Mouse (Mus musculus): ENCODE measurements around the gene Add3. TPM values are rescaled to one million over a fixed set of nuclear protein-coding genes. Genes with fewer than 3 reads are reported as not detected.

Gene Add3
- total RNA-seq, 4 experiments from 2014 or later, result 17.4 to 25.8 (median 20.8) TPM

DNA sequence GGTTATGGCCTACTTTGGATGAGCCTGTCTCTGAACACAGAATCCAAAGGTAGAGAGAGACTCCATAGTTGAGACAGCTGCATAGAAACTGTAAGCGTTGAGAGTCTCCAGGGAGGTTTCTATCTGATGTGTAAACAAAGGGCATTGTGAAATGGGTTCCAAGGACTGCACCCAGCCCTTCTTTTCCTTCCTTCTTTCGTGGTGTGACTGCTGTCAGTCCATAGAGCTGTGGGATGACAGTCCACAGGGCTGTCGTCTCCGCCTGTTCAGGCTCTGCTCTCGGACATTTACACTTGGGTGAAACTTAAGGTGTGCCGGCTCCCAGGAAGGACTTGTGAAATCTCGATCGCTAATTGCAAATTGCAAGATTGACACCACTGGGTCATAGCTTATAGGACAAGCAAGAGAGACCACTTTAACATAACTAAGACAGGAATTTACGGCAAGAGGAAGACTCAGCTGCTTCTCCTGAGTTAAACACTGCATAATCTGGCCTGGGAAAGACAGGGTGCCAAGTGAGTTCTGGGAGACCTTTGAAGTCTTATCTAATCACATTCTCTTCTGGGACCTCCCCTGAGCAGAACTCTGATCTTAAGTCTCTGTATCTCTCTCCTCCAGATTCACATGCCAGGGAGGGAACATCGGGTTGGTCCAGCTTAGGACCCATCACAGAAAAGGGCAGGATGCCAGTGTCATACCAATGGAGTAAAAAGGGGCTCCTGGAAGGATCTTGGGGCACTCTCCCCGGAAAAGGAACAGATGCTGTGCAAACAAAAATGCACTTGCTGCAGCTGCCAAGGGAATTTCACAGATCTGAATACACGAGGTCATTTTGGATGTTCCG is 11.5 kb upstream of the Add3 start:
- no peak for DNase-seq (ENCODE audit: low spot score in 2 of 2)

DNA sequence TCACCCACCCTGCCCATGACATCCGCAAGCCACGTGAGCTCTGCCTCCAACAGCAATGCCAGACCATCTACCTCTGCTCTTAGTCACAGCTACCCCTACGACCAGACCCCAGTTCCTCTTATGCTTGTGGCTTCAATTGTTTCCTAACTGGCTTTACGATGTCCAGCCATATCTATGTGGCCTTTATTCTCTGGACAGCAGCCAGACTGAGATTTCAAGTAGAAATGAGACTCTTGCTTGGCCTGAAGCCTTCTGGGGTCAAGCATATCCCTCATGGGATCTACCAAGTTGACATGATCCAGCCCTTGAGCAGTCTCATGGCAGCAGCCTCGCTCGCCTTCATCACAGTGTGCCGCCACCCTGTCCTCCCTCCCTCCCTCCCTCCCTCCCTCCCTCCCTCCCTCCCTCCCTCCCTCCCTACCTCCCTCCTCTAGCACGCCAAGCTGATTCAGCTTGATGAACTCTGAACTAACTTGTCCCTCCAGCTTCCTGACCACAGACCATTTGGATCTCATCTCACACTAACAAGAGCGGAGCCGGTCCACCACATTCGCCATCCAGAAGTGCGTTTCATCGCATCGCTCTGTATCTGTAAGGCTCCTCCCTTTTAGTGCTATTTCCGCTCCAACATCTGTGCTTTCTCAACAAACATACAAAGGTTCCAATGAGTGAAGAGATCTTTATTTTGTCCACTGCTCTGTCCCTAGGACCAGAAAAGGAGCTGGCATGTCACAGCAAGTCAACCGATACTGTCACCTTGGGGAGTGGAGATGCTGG is 9.7 kb upstream of the Add3 start:
- no peak for DNase-seq (ENCODE audit: low spot score in 2 of 2)

DNA sequence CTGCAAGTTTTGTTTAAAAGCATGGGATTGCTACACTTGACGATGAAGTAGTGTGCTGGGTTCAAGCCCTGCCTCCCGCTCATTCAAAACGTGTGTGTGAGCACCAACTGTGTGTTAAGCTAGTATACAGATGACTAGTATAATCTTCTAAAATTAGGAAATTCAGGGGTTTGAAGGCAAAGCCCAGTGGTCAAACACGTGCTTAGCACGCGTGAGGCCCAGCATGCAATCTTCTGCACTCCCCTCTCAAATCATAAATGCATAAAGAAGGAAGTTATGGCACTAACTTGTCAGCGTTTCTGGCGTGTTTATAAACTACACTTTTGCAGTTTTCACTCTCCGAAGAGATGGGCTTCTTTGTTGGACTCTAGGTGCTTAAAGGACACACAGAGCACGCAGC is 7.8 kb upstream of the Add3 start:
- DNase-seq (ENCODE audit: low spot score in 2 of 2), result no peak

DNA sequence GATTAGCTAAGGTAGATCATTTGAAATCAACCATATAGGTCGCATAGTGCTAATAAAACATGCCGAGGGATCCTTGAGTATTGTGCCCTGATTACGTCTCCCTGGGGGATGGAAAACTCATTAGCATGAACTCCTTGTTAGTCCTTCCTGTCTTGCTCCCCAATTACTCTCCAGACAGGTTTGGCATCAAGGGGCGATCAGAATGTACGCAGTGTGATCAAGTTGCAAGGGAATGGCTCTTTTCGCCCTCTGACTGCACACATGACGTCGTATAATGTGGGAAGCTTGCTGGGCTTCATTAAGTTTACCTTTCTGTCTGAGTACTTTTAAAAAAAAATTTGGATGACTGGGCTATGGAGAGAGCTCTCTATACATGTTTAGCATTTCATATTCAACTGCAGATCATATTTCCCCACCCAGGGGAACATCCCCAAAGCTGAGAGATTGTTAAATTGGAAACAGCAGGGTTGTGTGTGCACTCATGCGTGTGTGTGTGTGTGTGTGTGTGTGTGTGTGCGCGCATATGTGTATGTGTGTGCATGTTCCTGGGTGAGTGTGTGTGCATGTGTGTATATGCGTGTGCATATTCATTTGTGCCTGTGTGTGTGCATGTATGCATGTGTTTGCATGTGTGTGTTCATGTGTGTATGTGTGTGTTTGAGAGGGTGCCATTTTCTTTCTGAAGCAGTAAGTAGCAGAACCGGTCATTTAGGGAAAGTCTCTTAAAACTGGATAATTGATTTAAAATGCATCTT is 3.7 kb upstream of the Add3 start:
- no peak for DNase-seq (ENCODE audit: low spot score in 2 of 2)

DNA sequence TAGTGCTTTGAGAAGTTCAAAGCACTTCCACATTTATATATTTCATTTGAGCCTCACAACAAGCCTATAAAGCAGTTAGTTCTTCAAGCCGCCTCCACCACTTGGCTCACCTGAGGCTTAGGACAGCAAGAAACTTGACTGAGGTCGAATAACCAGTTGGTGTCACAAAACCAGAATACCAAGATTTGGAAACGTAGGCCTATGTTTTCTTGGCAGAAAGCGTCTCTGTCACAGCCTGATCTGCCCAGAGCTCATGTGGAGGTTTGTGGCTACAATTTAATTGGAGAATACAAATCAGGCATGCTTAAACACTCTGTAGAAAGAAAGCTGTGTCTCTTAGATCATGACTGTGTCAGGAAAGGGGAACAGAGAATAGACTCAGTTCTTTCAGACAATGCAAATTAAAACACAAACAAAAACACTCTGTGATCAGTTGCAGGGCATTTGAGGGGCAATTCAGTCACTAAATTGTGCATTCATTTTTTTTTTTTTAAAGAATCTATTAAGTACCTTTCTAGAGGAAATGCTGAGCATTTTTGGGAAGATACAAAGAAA is 3.0 kb upstream of the Add3 start:
- DNase-seq (ENCODE audit: low spot score in 2 of 2), result no peak

DNA sequence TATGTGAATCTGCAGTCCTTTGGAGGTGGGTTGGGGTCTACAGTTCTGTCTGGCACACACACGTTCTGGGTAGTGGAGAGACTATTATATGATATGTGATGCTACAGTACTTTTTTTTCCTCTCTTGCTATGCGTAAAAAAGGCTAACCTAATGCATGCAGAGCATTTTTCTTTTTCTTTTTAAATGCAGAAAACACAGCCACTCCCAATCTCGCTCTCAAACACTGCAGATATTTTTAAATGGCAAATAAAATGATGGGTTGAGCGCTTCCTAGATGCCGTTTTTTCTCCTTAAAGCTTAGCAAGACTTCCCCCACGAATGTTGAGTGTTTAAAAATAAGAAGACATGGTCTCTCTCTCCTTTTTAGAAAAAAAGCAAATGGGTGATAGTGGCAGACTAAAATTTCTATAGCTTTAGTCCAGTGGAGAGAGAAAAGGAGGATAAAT is 584 bp downstream of the Add3 start:
- DNase-seq (ENCODE audit: low spot score in 2 of 2), result no peak

DNA sequence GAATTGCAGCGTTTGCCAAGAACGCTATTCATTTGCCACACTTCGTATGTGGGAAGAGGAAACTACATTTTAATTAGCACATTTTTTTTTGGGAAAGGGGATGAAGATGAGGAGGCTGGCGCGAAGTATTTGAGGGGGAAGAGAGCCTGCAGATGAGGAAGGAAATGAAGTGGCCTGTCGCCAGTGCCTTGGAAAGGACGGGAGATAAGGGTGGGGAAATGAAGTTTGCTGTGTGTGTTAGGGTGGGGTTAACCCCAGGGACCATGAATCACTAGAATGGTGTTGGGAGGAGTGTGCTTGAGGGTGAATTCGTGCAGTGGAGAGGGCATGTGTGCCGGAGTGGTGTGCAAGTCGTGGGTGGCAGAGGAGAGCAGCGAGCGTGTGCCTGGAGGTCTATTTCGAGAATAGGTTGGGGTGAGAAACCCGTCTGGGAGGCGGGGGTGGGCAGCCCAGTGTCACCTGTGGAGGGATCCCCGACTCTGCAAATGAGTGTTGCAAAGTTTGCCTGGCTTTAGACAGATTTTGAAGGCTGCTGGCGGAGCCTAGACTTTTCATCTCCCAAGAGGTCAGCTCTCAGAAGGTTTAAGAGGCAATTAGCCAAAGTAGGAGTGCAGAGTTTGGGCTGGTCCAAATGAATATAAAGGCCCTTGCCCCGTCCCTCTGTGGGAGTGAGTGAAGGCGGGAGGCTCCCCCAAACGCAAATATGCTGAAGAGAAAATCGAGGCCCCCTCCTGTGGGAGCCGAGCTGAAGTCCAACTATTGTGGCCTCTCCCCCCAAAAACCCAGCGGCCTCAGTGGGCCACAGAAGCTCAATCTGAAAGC is 1.2 kb downstream of the Add3 start:
- peak; percentile 63 to 73 for DNase-seq (ENCODE audit: low spot score in 2 of 2)

DNA sequence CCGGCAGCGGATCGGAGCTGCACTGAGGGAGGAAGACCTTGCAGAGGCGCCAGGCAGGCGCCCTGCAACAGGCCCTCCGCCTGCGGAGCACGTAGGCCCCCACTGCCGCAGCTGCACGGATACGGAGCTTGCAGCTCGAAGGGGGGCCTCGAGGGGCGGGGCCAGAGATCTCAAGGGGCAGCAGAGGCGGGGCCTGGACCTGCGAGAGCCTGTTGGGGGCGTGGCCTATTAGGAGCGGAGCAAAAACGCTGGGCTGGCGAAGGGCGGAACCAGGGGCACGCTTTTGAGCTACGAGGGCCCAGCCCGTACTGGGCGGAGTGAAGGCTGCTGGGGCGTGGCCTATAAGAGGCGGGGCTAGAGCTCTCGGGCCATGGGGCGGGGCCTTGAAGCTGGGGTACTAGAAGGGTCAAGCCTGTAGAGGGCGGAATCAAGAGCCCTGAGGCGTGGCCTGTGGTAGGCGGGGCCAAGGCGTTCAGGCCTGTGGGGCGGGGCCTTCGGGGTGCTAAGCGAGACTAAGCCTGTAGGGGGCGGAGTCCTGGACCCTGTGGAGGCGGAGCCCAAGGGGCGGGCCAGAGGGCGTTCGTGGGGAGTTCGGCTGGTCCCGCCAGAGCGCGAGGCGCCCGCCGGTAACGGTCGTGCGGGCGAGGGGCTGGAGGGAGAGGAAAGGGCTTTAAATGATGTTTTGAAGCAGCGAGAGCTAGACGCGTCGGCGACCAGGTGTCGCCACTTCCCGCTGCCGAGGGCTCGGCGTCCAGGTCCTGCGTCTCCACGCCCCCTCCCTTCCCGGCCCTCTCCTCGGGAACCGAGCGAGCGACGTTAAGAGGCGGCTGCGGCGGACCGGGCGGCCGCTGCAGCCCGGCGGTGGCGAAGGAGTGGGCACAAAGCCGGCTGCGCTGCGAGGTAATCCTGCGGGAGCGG is 2.2 kb downstream of the Add3 start:
- peak; percentile 100 for DNase-seq (ENCODE audit: low spot score in 2 of 2)

DNA sequence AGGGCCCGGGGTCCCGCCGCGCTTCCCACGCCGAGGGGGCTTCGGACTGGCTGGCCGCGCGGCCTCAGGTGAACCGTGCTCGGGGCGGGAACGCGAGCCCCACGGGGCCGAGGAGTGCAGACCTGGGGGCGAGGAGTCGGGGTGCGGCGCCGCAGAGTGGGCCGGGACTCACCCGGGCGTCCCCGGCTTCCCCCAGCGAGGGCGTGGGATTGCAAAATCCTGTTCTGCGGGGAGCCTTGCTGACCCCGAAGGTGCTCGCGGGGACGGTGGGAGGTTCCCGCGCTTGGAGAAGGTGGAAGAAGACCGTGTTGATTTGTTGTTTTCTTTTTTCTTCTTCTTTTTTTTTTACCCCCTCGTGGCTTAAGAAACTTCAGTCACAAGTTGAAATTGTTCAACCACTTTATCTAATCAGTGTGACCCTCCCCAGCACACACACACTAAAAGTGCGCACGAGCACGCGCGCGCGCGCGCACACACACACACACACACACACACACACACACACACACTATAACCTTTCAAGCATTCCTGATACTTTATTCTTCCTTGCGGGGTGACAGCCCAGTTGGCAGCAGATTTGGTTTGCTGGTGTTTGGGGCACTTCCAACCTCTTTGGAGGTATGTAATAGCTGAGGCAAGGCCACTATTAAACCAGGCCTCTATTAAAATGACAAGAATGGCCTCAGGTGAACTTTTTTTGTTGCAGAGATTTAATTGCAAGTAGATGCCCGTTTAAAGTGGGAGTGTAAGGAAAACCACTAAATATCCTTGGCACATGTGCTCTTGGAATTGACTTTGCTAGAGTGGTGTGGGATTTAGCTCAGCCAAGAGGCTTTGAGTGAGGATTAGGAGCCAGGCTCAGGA is 3.1 kb downstream of the Add3 start:
- DNase-seq (ENCODE audit: low spot score in 2 of 2), result peak in 1 of 2 experiments; percentile 31

DNA sequence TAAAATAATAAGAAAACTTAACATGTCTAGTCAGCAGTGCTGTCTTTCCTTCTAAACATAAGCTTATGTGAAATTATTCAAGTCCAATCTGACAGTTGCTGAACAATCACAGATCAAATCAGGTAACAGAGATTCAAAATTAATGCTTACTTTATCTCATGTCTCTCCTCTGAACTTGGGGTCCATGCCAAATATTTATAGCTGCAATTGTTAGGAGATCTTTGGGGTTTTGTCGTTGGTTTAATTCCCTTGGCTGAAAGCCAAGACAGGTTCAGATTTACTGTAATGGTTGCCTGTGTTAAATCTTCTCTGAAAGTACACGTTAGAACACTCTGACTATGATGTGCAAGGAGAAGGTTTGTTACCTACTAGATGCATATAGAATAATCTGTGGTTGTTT is 4.8 kb downstream of the Add3 start:
- no peak for DNase-seq (ENCODE audit: low spot score in 2 of 2)

DNA sequence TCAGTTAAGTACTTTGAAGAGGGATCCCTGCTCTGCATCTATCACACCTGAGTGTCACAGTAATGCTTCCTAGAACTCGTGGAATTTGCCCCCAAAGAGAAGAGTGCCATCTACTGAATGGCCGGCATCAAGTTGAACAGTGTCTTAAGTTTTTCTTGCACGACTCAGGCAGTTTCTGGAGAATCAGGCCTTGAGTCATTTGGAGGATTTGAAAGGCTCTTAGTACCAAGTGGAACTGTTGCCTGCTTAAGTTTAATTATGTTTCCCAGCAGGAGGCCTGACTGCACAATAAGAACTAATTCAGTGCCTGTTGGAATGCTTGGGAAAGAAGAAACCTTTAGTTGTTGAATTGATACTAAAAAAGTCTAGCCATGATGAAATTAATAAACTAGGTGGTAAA is 9.1 kb downstream of the Add3 start:
- DNase-seq (ENCODE audit: low spot score in 2 of 2), result no peak

DNA sequence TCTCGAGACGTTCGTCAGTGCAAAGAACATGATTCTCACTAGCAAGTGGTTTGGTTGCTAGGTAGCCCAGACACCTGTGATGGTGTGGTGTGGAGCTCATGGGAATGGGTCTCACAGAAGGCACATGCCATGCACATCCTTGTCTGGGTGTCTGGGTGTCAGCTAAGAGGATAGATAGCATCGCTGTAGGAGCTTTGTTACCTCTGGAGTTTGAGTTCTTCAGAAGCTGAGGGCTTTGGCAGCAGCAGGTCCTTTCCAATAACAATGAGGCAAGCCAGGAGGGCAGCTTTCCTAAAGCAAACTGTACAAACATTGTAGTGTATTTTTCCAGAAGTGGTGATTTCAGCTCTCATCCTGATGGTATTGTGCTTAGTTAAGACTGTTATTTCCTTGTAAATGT is 12.2 kb downstream of the Add3 start:
- DNase-seq (ENCODE audit: low spot score in 2 of 2), result no peak

DNA sequence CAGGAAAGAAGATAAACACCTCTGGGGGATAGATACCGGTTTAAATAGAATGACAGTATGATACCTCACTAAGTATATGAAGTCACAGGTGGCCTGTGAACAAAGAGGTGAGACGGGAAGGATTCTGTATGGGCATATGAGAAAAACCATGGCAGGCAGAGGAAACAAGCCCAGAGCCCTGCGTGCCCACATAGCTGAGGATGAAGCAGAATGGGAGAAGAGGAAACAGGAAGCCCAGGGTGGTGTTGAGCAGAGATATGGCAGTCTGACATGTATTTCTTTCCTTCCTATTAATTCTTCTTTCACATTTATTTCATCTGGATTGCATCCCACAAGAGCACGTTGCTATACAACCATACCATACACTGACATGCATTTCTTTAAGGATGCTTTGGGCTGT is 12.9 kb downstream of the Add3 start:
- DNase-seq (ENCODE audit: low spot score in 2 of 2), result no peak

DNA sequence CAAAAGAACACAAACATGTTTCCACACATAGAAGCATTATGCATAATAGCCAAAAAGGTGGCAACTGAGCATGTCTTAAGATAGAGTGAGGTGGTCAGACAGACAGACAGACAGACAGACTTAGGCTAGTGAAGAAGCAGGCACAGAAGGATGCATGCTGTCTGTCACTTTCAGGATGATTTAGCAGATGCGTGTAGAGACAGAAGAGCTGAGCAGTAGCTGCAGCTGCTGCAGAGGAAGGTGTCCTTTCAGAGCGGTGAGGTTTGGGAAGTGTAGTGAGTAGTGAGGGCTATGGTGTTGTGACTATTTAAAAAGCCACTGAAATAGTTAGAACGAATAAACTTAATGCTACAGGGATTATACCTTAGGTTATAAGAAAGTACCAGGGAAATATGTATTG is 13.9 kb downstream of the Add3 start:
- DNase-seq (ENCODE audit: low spot score in 2 of 2), result no peak

DNA sequence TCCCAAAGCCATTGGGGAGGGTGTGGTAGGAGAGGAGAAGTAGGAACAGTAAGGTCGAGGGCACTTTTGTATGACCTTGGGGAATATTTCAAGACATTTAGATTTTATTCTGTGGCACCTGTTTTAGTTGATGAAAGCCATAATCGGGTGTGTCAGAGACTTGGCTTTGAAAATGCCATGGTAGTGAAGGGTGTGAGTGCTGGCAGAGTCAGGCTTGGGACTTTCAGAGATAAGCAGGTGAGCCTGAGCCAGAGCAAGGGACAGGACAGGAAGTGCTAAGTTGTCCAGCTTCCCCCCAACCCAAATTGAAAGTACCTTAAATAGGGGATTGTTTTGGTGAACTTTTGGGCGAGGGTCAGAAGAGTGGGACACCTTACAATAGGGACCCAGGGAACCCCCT is 16.1 kb downstream of the Add3 start:
- DNase-seq (ENCODE audit: low spot score in 2 of 2), result no peak

DNA sequence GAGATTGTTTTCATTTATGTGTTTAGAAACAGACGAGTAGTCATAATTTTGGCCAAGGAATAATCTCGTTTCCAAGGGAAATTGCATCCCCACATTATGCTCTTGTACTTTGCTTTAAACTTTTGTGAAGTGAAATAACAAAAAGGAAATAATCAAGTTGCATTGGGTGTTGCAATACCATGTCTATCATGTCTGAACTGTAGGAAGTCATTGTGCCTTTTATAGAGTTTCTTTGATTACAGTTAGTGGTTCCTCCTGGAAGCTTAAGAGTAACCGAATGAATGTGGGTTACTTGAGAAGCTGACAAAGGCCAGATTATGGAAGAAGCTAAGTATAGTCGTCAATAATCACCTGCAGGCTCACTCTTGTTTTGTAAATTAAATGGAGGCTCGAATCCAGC is 16.9 kb downstream of the Add3 start:
- no peak for DNase-seq (ENCODE audit: low spot score in 2 of 2)

DNA sequence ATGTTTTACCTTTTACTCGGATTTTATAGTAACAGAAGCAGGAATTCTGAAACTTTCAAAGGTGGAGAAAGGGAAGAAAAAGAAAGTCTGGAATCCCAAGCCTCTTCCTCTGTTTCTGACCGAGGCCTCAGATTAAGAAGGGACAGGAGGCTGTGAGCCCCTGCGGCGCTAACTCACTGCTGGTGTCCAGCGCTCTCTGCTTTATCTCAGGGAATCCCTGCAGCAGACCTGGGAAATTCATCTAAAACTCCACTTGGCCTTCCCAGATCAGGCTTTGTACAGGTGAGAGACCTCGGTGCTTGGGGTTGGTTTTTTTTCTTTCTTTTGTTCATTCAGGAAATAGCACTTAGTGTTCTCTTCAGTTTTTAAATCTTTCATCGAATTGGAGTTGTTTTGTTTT is 19.1 kb downstream of the Add3 start:
- DNase-seq (ENCODE audit: low spot score in 2 of 2), result no peak

DNA sequence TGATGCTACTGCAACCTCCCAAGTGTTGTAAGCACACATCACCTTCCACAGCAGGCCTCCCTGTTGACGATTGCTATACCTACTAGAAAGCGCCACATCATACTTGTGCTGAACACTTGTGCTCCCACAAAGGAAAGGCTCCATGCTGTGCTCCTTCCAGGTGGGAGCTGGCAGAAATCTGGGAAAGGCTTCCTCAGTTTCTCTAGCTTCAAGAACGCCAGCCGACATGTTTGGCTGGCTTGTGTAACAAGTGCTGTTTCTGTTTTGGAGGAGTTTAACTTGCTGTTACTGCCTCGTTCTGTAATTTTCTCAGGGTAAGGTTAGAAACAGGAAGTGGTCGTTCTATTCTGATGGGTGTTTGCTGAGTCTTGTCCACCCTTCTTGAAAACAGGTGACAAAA is 22.7 kb downstream of the Add3 start:
- DNase-seq (ENCODE audit: low spot score in 2 of 2), result no peak

DNA sequence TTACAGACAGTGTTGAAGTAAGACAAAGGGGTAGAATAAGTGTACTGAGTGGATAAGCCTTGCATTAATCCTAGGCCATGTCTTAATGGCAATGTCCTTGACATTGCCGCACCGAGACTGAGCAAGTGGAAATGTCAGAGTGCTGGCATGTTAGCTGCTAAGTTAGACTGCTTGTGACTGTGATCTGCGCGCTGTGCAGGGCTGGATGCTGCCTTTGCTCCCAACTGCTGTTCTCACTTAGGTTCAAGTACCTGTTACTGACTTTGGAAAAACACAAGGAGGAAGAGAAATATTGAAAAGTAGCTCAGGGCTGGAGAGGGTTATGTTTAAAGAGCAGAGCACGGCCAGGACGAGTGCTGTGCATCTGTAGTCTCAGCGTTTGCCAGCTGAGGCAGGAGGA is 24.4 kb downstream of the Add3 start:
- no peak for DNase-seq (ENCODE audit: low spot score in 2 of 2)

Data from gastrocnemius, adult 8-10 months (tissue).